Mouse (Mus musculus) neural tube, embryonic 11.5 days (tissue): Measurements from ENCODE around the gene Usp24. TPM values are rescaled to one million over a fixed set of nuclear protein-coding genes. Genes with fewer than 3 reads are reported as not detected.

Experiments used
- ATAC-seq: fragments of 200-750 bp; cut with Nextera tagmentation; 2 replicates; pipeline ENCODE4 v1.8.0; 2017; ENCODE audit warnings: moderate number of reproducible peaks, mild to moderate bottlenecking, moderate TSS enrichment, moderate library complexity; ENCODE audit not compliant: insufficient read depth, low FRiP score, low TSS enrichment
- DNase-seq: peaks from one replicate; pipeline ENCODE4 v3.0.0-alpha.2; 2015; ENCODE audit warnings: low spot score
- H3K27ac ChIP-seq: fragments of 300-500 bp; sonication (generic); 2 replicates; pipeline ENCODE4 v1.5.1; 2014; ENCODE audit warnings: low read depth, mild to moderate bottlenecking, low read length
- H3K27me3 ChIP-seq: fragments of 300-500 bp; sonication (generic); 2 replicates; pipeline ENCODE4 v1.6.1; 2014; ENCODE audit warnings: mild to moderate bottlenecking, low read length, mixed read lengths; ENCODE audit not compliant: control insufficient read depth, insufficient read depth
- H3K36me3 ChIP-seq: fragments of 300-500 bp; sonication (generic); 2 replicates; pipeline ENCODE4 v1.6.1; 2014; ENCODE audit warnings: mild to moderate bottlenecking, low read length, moderate library complexity, mixed read lengths; ENCODE audit not compliant: control insufficient read depth, insufficient read depth
- H3K4me1 ChIP-seq: fragments of 300-500 bp; sonication (generic); 2 replicates; pipeline ENCODE4 v1.6.1; 2014; ENCODE audit warnings: low read length, mixed read lengths; ENCODE audit not compliant: control insufficient read depth, insufficient read depth
- H3K4me2 ChIP-seq: fragments of 300-500 bp; sonication (generic); 2 replicates; pipeline ENCODE4 v1.6.1; 2014; ENCODE audit warnings: low read depth, mild to moderate bottlenecking, moderate library complexity
- H3K4me3 ChIP-seq: fragments of 300-500 bp; sonication (generic); 2 replicates; pipeline ENCODE4 v1.5.1; 2014; ENCODE audit warnings: low read depth, low read length
- H3K9ac ChIP-seq: fragments of 300-500 bp; sonication (generic); 2 replicates; pipeline ENCODE4 v1.6.1; 2014; ENCODE audit warnings: mild to moderate bottlenecking, low read length
- H3K9me3 ChIP-seq: fragments of 300-500 bp; sonication (generic); 2 replicates; pipeline ENCODE4 v1.6.1; 2016; ENCODE audit warnings: low read length; ENCODE audit not compliant: control insufficient read depth
- WGBS: fragments of 180-500 bp; shearing (Covaris S2); extraction: QIAGEN DNeasy Blood & Tissue Kit; methylation state at CpG from one replicate; pipeline ENCODE4 v1.1.7; 2014; 5-methylcytosine and 5-hydroxymethylcytosine counted together
- polyA plus RNA-seq: library from polyadenylated mRNA; unstranded; fragments of >200 nt; fragmentation: Nextera tagmentation; extraction: Ambion mirVana; gene quantifications from 2 replicates; pipeline ENCODE4 v1.2.1, GENCODE M21; 2014

The Usp24 gene
- polyA plus RNA-seq, 1 experiment from 2014 or later, result 10.9 TPM

DNA sequence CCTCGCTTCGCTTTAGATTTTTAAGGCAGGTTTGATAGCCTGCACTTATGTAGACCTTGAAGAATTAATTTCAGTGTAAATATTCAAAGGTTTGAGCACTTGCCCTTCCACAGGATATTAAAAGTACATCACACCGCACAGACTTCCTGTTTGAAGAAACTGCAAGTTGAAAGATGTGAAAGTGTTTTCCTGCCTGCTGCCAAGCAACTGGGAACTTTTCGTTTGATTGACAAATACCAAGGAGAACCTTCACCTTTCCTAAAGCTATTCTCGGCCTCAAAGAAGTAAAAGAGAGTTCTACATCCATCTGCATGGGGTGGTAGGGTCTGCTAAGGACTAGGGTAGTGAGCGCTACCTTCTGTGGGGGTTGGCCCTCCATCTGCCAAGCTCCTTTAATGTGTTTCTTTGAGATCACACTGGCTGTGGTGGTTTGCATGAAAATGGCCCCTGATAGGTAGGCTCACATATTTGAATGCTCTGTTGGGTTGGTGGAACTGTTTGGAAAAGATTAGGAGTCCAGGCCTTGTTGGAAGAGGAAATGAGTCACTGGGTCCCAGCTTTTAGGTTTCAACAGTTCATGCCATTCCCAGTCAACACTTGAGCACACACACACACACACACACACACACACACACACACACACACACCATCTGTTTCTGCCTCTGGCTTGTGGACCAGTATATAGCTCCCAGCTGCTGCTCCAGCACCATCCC, 22.5 kb upstream of the Usp24 start:
- H3K27ac ChIP-seq, result no peak overlapping the region
- H3K36me3 ChIP-seq, result no peaks in the 10 kb centered on the region
- no peak overlapping the region for H3K9ac ChIP-seq
- ATAC-seq, result no peak
- no peak overlapping the region for H3K4me3 ChIP-seq
- DNase-seq, result no peak
- H3K27me3 ChIP-seq, result no peaks in the 10 kb centered on the region
- H3K4me1 ChIP-seq, result no peaks in the 10 kb centered on the region
- WGBS, result 86% methylated on average over 6 of the region's 6 CpGs
- no peaks in the 10 kb centered on the region for H3K9me3 ChIP-seq
- no peak overlapping the region for H3K4me2 ChIP-seq

DNA sequence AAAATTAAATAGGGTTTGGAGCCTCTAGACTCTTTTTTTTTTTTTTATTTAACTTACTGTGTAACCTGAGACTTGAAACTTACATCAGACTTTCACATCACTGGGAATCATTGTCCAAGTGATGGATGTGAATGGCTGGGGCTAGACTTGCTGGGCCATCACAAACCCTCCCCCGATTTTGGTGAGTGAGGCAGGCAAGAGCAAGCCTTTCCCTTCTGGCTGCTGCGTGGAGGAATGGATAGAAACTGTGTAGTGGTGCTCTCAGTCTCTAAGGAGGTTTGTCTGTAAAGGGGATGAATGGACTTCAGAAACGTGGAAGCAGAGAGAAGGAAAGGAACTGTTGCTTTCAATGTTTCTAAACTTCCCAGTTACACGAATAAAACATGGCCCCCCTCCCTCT, 20.3 kb upstream of the Usp24 start:
- Histone ChIP-seq H3K4me3 (no peak overlapping the region), H3K9ac (no peak overlapping the region), H3K4me2 (no peak overlapping the region), H3K27ac (no peak overlapping the region), H3K9me3 (no peaks in the 10 kb centered on the region), H3K4me1 (no peaks in the 10 kb centered on the region), H3K36me3 (no peaks in the 10 kb centered on the region), H3K27me3 (no peaks in the 10 kb centered on the region)
- WGBS, result 64% methylated on average over 4 of the region's 4 CpGs
- DNase-seq (no peak), ATAC-seq (no peak)

DNA sequence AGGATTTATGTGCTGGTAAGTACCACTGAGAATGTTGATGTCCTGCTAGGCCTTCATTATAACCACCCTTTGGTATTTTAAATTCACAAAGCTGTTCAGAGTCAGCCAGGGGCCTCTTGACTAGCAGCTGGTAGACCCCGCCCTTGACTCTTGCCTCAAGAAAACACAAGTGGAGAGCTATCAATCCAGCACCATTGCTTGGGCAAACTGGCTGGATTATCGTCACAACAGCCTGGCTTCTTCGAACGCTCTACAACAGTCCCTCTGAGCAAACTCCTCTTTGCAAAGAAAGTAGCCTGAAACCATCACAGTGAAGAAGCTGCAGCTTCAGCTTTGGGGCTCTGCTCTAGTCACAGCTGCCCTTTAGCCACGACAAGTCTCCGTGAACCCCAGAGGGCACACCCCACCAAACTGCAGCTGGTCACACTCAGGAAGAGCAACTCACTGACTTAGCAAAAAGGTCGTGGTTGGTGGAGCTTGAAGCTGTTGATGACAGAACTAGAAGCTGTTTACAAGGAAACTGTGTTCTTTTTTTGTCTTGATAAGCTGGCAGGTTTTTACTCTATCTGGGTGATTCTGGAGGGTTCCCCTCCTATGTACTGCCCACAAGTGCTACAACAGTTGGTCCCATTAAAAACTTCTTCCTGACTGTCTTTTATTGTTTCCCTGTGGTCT, 19.5 kb upstream of the Usp24 start:
- Histone ChIP-seq H3K9me3 (no peaks in the 10 kb centered on the region), H3K36me3 (no peaks in the 10 kb centered on the region), H3K4me1 (no peaks in the 10 kb centered on the region), H3K9ac (no peak overlapping the region), H3K4me3 (no peak overlapping the region), H3K27ac (no peak overlapping the region), H3K4me2 (no peak overlapping the region), H3K27me3 (no peaks in the 10 kb centered on the region)
- 89% methylated on average over 7 of the region's 7 CpGs for WGBS
- DNase-seq (no peak), ATAC-seq (no peak)

DNA sequence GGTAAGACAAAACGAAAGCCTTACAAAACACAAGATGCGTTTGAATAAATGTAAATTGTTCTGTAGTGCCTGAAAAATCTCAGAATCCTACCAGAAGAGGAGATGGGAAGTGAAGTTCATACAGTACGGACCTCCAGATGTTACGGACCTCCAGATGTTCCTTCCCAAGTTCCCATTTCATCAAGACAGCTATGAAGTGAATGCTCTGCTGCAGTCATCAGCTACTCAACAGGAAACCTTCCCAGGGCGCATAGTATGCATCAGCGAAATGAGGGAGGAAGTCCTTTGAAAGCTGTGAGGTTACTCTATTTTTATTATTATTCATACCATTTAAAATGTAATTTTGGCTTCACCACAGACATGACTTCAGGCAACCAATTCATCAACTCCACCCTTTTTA, 14.7 kb upstream of the Usp24 start:
- Histone ChIP-seq H3K36me3 (no peaks in the 10 kb centered on the region), H3K4me2 (no peak overlapping the region), H3K27me3 (no peaks in the 10 kb centered on the region), H3K9me3 (no peaks in the 10 kb centered on the region), H3K4me3 (no peak overlapping the region), H3K9ac (no peak overlapping the region), H3K4me1 (no peaks in the 10 kb centered on the region), H3K27ac (no peak overlapping the region)
- WGBS, result 84% methylated on average over 6 of the region's 6 CpGs
- DNase-seq, result no peak
- ATAC-seq, result no peak

DNA sequence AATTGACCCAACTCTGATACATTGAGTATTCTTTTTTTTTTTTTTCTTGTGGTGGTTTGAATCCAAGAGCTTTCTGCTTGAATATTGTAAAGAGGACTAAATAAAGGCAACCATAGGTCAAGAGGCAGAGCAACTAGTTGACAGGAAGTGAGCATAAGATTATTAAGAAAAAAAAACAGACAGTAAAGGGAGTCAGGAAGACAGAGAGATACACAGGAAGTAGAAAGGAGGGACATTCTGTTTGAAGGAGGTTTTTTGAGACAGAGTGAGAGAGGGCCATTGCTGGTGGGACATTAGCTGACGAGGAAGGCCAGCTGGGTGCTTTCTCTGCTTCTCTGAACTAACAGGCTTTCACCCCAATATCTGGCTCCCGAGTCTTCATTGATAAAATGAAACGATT, 7.9 kb upstream of the Usp24 start:
- Histone ChIP-seq H3K27ac (no peak overlapping the region), H3K27me3 (no peaks in the 10 kb centered on the region), H3K9me3 (no peaks in the 10 kb centered on the region), H3K9ac (no peak overlapping the region), H3K36me3 (no peaks in the 10 kb centered on the region), H3K4me2 (no peak overlapping the region), H3K4me1 (no peaks in the 10 kb centered on the region), H3K4me3 (no peak overlapping the region)
- ATAC-seq (no peak), DNase-seq (no peak)
- WGBS, result 91% methylated on average over 3 of the region's 3 CpGs

DNA sequence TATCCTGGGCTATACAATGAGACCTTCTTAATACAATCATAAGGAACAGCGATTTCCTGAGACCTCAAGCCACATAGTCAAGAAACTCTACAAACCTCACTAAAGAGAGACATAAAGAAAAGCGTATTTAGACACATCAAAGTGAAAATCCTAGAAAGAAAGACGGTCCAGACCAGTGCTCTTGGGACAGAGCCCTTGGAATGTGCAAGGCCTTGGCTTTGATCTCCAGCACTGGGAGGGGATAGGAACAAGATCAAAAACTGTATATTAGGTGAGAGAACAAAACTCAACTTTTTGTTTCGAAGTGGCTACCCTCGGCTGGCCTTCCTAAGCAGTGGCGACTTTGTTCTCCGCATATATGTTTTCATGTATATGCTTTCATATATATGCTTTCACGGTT, 3.4 kb upstream of the Usp24 start:
- peaks cover 8% of the 10 kb centered on the region; the same call in 1 of the 2 replicates for H3K4me1 ChIP-seq
- no peak overlapping the region for H3K27ac ChIP-seq
- no peaks in the 10 kb centered on the region for H3K36me3 ChIP-seq
- ATAC-seq (no peak), DNase-seq (no peak)
- no peak overlapping the region for H3K4me3 ChIP-seq
- H3K4me2 ChIP-seq, result no peak overlapping the region
- H3K27me3 ChIP-seq, result no peaks in the 10 kb centered on the region
- H3K9ac ChIP-seq, result no peak overlapping the region
- whole genome bisulfite sequencing, result 87% methylated on average over 8 of the region's 8 CpGs
- no peaks in the 10 kb centered on the region for H3K9me3 ChIP-seq

DNA sequence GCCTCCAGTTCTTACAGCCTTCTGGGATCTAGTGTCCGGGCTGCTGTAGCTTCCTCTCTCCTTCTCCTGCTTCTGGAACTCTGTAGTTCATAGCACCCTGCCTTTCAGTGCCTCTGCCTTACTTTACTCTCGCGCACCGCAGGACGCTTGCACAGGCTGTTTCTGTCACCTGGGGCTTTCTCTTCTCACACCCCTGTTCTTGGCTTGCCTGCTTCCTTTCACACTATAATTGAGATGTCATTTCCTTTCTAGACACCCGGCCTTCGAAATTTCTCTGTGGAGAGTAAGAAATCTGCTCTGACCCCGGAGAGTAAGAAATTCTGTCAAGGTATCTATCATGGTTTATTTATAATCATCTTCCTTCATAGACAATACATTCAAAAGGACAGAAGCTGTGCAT, 2.9 kb upstream of the Usp24 start:
- H3K4me2 ChIP-seq, result no peak overlapping the region
- H3K27me3 ChIP-seq, result no peaks in the 10 kb centered on the region
- ATAC-seq (no peak), DNase-seq (no peak)
- no peak overlapping the region for H3K4me3 ChIP-seq
- no peak overlapping the region for H3K9ac ChIP-seq
- WGBS, result 89% methylated on average over 8 of the region's 8 CpGs
- peaks cover 12% of the 10 kb centered on the region; the same call in 1 of the 2 replicates for H3K4me1 ChIP-seq
- H3K27ac ChIP-seq, result no peak overlapping the region
- no peaks in the 10 kb centered on the region for H3K9me3 ChIP-seq
- H3K36me3 ChIP-seq, result no peaks in the 10 kb centered on the region

DNA sequence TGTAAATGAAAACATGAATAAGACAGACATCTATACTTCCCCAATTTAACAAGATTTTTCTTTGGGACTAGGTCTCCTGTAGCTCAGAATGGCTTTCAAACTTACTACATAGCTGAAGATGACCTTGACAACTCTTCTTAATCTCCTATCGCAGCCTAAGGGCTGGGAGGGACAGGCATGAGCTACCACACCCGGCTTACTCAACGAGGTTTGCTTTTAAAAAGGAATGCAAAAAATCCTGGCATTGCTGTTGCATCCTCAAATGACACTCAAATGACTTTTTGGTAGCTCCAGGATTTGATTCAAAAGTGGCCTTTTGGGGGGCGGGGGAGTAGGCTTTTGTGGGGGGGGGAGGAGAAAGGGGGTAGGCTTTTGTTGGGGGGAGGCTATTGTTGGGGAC, 2.1 kb upstream of the Usp24 start:
- no peak overlapping the region for H3K4me3 ChIP-seq
- ATAC-seq (no peak), DNase-seq (no peak)
- no peak overlapping the region for H3K9ac ChIP-seq
- no peak overlapping the region for H3K4me2 ChIP-seq
- peaks cover 14% of the 10 kb centered on the region; the same call in 1 of the 2 replicates for H3K4me1 ChIP-seq
- H3K36me3 ChIP-seq, result no peaks in the 10 kb centered on the region
- no peaks in the 10 kb centered on the region for H3K9me3 ChIP-seq
- WGBS, result 69% methylated on average over 4 of the region's 4 CpGs
- H3K27ac ChIP-seq, result no peak overlapping the region
- H3K27me3 ChIP-seq, result no peaks in the 10 kb centered on the region

DNA sequence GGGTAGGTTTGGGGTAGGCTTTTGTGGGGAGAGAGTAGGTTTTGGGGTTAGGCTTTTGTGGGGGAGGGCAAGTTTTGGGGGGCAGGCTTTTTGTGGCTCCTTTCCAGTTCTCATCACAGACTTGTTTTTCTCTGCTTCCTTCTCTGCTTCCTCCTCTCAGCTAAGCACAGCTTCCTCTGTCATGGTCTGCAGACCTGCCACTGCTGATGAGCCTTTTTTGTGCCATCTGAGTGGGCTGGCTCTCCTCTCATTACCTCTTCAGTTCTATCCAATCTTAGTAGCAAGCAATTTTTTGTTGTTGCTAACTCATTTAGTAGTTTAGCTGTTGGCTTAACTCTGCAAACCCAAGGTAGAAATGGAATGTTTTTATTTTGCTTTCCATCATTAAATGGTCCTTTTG, 1.7 kb upstream of the Usp24 start:
- no peaks in the 10 kb centered on the region for H3K9me3 ChIP-seq
- ATAC-seq (no peak), DNase-seq (no peak)
- no peak overlapping the region for H3K27ac ChIP-seq
- no peak overlapping the region for H3K4me3 ChIP-seq
- H3K4me2 ChIP-seq, result no peak overlapping the region
- no peaks in the 10 kb centered on the region for H3K27me3 ChIP-seq
- H3K36me3 ChIP-seq, result no peaks in the 10 kb centered on the region
- H3K9ac ChIP-seq, result no peak overlapping the region
- peaks cover 15% of the 10 kb centered on the region; the same call in 1 of the 2 replicates for H3K4me1 ChIP-seq
